Mouse (Mus musculus) ES-Bruce4 (cell line): ENCODE results near the gene Ttyh1. TPM values are rescaled to one million over a fixed set of nuclear protein-coding genes. Genes with fewer than 3 reads are reported as not detected.
A peak's percentile ranks its signal among the peaks of the same experiment; 100 is the strongest.
"Not testable (repeated sequence)": the region's sequence is repeated elsewhere in the genome, so short reads cannot be mapped to it uniquely, and the experiment has no call there.

Experiments
- H3K27ac ChIP-seq: 2 replicates; pipeline ENCODE4 v1.5.1; 2012; ENCODE audit warnings: low read length, inconsistent platforms; ENCODE audit not compliant: insufficient read depth
- H3K27me3 ChIP-seq: 2 replicates; pipeline ENCODE4 v1.6.1; 2012; ENCODE audit warnings: mild to moderate bottlenecking, low read length, inconsistent platforms; ENCODE audit not compliant: control insufficient read depth, poor library complexity, insufficient read depth, severe bottlenecking
- H3K36me3 ChIP-seq: 2 replicates; pipeline ENCODE4 v1.6.1; 2012; ENCODE audit warnings: inconsistent platforms, mild to moderate bottlenecking, low read length, moderate library complexity; ENCODE audit not compliant: control insufficient read depth, poor library complexity, insufficient read depth, severe bottlenecking
- H3K4me1 ChIP-seq: one replicate; pipeline ENCODE4 v1.8.1; 2011; ENCODE audit warnings: low read length; ENCODE audit not compliant: control insufficient read depth, insufficient read depth
- H3K4me3 ChIP-seq: 2 replicates; pipeline ENCODE4 v1.5.1; 2011; ENCODE audit warnings: low read depth, mild to moderate bottlenecking, low read length
- H3K9ac ChIP-seq: 2 replicates; pipeline ENCODE4 v1.6.1; 2012; ENCODE audit warnings: low read depth, mild to moderate bottlenecking, inconsistent platforms; ENCODE audit not compliant: poor library complexity, severe bottlenecking
- H3K9me3 ChIP-seq: replicated peaks from 2 replicates; pipeline ENCODE4 v1.6.1; 2012; ENCODE audit warnings: mild to moderate bottlenecking, low read length, inconsistent platforms; ENCODE audit not compliant: control insufficient read depth, poor library complexity, insufficient read depth, severe bottlenecking
- CTCF ChIP-seq: IDR thresholded peaks from one replicate; pipeline ENCODE4 v1.8.1; 2011; ENCODE audit warnings: low read depth, low read length
- EP300 ChIP-seq: IDR thresholded peaks from 2 replicates; pipeline ENCODE4 v1.6.1; 2011; ENCODE audit warnings: low read depth, low read length; ENCODE audit not compliant: insufficient read depth
- POLR2A ChIP-seq: IDR thresholded peaks from one replicate; pipeline ENCODE4 v1.8.1; 2011; ENCODE audit warnings: low read length; ENCODE audit not compliant: insufficient read depth
- polyA plus RNA-seq: library from polyadenylated mRNA; stranded (reverse); fragments of >200 nt; gene quantifications from 2 replicates; pipeline ENCODE4 v1.2.4, GENCODE M21; 2011; ENCODE audit warnings: low read depth; ENCODE audit not compliant: missing spikeins, insufficient read depth, insufficient read length

The Ttyh1 gene
- polyA plus RNA-seq, 1 experiment = 22.1 TPM

- Histone ChIP-seq H3K36me3 (peaks cover 17% of the 10 kb centered on the region), H3K27ac (peak within 1 kb of the TSS; percentile 81), H3K9ac (peak within 1 kb of the TSS; percentile 50), H3K4me1 (peaks cover 3% of the 10 kb centered on the region), H3K4me3 (peak within 1 kb of the TSS; percentile 87), H3K9me3 (no peaks in the 10 kb centered on the region), H3K27me3 (no peaks in the 10 kb centered on the region)
- TF ChIP-seq POLR2A = no peak
- no peak for TF ChIP-seq CTCF
- no peak for TF ChIP-seq EP300
These were observed 30.9 kb downstream of the Ttyh1 start, which contains the start of gene Leng9 for GRCm38 (mm10) chr7:4150059-4150541. TSS of gene Leng9 (minus strand) at chr7:4150374.

DNA sequence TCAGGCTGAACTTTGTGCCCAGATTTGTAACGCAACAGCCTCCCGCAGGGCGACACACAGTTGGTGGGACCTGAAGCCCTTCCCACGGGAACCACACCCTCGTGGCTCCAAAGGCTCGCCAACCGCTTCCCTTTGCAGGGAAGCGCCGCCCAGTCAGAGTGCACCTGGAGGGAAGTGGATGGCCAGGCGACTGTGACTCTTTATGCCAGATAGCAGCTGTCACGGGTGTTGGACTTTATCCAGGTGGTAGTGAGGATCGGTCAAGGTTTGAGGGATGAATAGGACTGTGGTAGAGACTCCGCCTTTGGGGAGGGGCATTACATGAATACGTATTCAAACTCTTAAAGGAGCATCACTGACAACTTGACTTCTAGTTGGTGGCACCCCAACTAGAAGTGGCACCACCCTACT is 31.6 kb downstream of the Ttyh1 start:
- Histone ChIP-seq H3K27me3 (no peaks in the 10 kb centered on the region), H3K4me3 (peak overlapping the region; percentile 38), H3K27ac (peak overlapping the region; percentile 81; the same call in 1 of the 2 replicates), H3K4me1 (peaks cover 3% of the 10 kb centered on the region), H3K9me3 (no peaks in the 10 kb centered on the region), H3K9ac (0 out of 2 replicates have a peak overlapping the region, but pooled peaks have one; percentile 50), H3K36me3 (peaks cover 11% of the 10 kb centered on the region; the same call in 1 of the 2 replicates)
- TF ChIP-seq EP300 (no peak), CTCF (no peak), POLR2A (no peak)

- H3K9ac ChIP-seq = 0 out of 2 replicates have a peak overlapping the region, but pooled peaks have one; percentile 6
- no peaks in the 10 kb centered on the region for H3K9me3 ChIP-seq
- no peaks in the 10 kb centered on the region for H3K27me3 ChIP-seq
- H3K4me3 ChIP-seq = peak overlapping the region; percentile 38
- H3K27ac ChIP-seq = no peak overlapping the region
- TF ChIP-seq EP300 = no peak
- H3K4me1 ChIP-seq = peaks cover 3% of the 10 kb centered on the region
- H3K36me3 ChIP-seq = peaks cover 8% of the 10 kb centered on the region; the same call in 1 of the 2 replicates
These were observed 32.0 kb downstream of the Ttyh1 start for GRCm38 (mm10) chr7:4151241-4151640.

DNA sequence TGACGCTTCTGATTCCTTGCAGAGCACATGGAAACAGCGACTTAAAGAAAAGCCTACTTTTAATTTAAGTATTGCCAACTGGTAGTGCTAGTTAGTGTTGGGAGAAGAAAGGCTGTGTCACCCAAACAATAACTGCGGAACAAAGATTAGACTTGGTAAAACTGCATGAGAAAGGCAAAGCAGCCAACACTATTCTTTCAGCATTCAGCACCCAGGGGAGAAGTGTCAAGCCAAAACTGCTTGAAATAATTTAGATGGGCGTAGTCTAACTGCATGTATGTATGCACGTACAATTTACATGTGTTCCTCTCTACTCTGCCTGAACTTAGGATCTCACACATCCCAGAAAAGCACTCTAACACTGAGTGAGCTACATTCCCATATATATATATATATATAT is 35.1 kb downstream of the Ttyh1 start:
- H3K9me3 ChIP-seq = no peaks in the 10 kb centered on the region
- H3K36me3 ChIP-seq = no peaks in the 10 kb centered on the region
- no peak overlapping the region for H3K4me3 ChIP-seq
- H3K27me3 ChIP-seq = no peaks in the 10 kb centered on the region
- TF ChIP-seq CTCF = no peak
- no peak for TF ChIP-seq POLR2A
- no peak for TF ChIP-seq EP300
- no peak overlapping the region for H3K27ac ChIP-seq
- H3K9ac ChIP-seq = no peak overlapping the region
- H3K4me1 ChIP-seq = peaks cover 3% of the 10 kb centered on the region

DNA sequence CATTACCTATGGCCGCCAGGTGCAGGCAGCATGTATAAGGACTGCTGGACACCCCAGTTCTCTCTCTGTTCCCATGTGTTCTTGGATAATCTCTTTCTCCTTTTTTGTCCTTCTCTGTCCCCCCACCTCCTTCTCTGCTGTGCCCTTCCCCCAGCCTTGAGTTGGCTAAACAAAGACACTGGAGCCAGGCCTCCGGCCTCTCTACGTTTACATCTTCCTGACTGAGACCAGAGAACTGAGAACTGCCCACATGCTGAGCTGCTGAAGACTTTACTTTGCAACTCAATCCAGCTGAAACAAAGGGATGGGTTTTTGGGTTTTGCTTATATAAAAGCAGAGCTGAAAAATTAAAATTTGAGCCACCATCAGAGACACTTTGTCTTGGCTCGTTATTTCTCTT is 35.8 kb downstream of the Ttyh1 start:
- H3K9me3 ChIP-seq = no peaks in the 10 kb centered on the region
- peak overlapping the region; percentile 94 for H3K27ac ChIP-seq

GRCm38 (mm10) chr7:4161596-4161995 is 42.4 kb downstream of the Ttyh1 start:
- H3K9ac ChIP-seq, H3K9me3 ChIP-seq, H3K4me3 ChIP-seq, H3K36me3 ChIP-seq, H3K27me3 ChIP-seq, H3K4me1 ChIP-seq, H3K27ac ChIP-seq: not testable (repeated sequence)

More for the DNA sequence above, 35.8 kb downstream of the Ttyh1 start:
- no peak overlapping the region for H3K9ac ChIP-seq
- no peaks in the 10 kb centered on the region for H3K36me3 ChIP-seq
- H3K27me3 ChIP-seq = no peaks in the 10 kb centered on the region
- TF ChIP-seq EP300 (peak; percentile 76), CTCF (no peak), POLR2A (no peak)
- H3K4me1 ChIP-seq = peaks cover 3% of the 10 kb centered on the region
- H3K4me3 ChIP-seq = no peak overlapping the region
